Comparison of ENCODE assay signal across 20 mouse cellular contexts in the genomic region with DNA sequence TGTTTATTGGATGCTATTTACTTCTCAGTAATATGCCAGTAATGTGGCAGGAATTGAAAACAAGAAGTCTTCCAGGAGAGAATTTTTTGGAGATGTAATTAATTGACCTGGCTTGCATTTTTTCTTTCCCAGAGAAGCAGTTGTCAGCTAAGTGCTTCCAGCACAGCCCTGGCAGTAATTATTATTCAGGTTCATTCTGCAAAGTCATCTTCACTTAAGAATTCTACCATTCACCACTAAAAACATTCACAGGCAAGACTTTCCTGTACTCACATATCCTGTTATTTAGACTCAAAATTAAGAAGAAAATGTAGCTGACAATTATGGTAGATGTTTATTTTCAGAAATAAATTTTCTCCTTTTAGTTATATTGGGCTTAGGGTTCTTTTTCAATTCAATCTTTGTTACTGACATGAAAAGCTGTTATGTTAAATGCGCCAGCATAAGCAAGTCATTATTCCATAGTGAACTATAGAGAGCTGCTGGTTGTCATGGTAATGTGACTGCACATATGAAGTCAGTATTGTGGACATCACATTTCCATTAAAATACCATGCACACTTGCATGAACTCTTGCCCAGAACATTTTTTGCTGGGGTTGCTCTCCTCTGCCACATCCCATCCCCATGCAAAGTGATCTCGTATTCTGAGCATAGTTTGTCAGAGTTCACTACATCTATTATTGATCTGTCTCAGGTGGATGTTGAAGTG. TPM values are rescaled to one million over a fixed set of nuclear protein-coding genes. Genes with fewer than 3 reads are reported as not detected.
DNase-seq lines count a peak whose midpoint lies in the region; ATAC-seq and TF ChIP-seq lines count a peak whose summit lies in the region.
"Had no signal": no experiment of that assay in that cellular context is flagged by ENCODE, and none has a peak within 500 bp of the region (broad histone marks: within the 10 kb centered on the region; RNA-seq: fewer than 3 reads in every experiment).

No protein-coding gene starts in this region.

- 73% methylated on average over 2 of the region's 2 CpGs for WGBS in embryonic facial prominence, embryonic 10.5 days
- 24% methylated on average over 2 of the region's 2 CpGs for WGBS in forebrain, embryonic 15.5 days
- 24% methylated on average over 2 of the region's 2 CpGs for WGBS in hindbrain, postnatal 0 days
- 26% methylated on average over 2 of the region's 2 CpGs for WGBS in neural tube, embryonic 14.5 days

- no peak overlapping the region for H3K4me2 ChIP-seq in forebrain, embryonic 15.5 days (replicated peaks)
- no peak overlapping the region for H3K4me2 ChIP-seq in hindbrain, postnatal 0 days (ENCODE audit: low read depth, low read length)
- H3K4me2 ChIP-seq in neural tube, embryonic 14.5 days (ENCODE audit: low read depth, low read length): no peak overlapping the region
- H3K4me2 ChIP-seq: heart, embryonic 15.5 days; intestine, embryonic 15.5 days; limb, embryonic 13.5 days; lung, embryonic 15.5 days; stomach, embryonic 15.5 days had no signal

- no peak for TF ChIP-seq CTCF in hindbrain, postnatal 0 days (IDR thresholded peaks at IDR 0.05; ENCODE audit: low read depth)

- intact Hi-C loops in heart, postnatal 14 days (cut with DNase I): no loop called here

- no peak overlapping the region for H3K27ac ChIP-seq in embryonic facial prominence, embryonic 10.5 days (replicated peaks)
- no peak overlapping the region for H3K27ac ChIP-seq in forebrain, embryonic 15.5 days (replicated peaks)
- H3K27ac ChIP-seq in hindbrain, postnatal 0 days: no peak overlapping the region
- no peak overlapping the region for H3K27ac ChIP-seq in neural tube, embryonic 14.5 days (ENCODE audit: low read depth, low read length)
- H3K27ac ChIP-seq: heart, embryonic 15.5 days; intestine, embryonic 15.5 days; limb, embryonic 13.5 days; lung, embryonic 15.5 days; stomach, embryonic 15.5 days had no signal

- H3K4me1 ChIP-seq in embryonic facial prominence, embryonic 10.5 days: peaks cover 13% of the 10 kb centered on the region; the same call in 1 of the 2 replicates
- peaks cover 6% of the 10 kb centered on the region; the same call in 1 of the 2 replicates for H3K4me1 ChIP-seq in forebrain, embryonic 15.5 days
- H3K4me1 ChIP-seq in hindbrain, postnatal 0 days (ENCODE audit: insufficient read depth, low read length): no peaks in the 10 kb centered on the region
- no peaks in the 10 kb centered on the region for H3K4me1 ChIP-seq in neural tube, embryonic 14.5 days (ENCODE audit: control insufficient read depth, insufficient read depth, low read length)
- H3K4me1 ChIP-seq: heart, embryonic 15.5 days; intestine, embryonic 15.5 days; limb, embryonic 13.5 days; lung, embryonic 15.5 days; megakaryocyte, embryonic 14.5 days; stomach, embryonic 15.5 days had no signal

- no peaks in the 10 kb centered on the region for H3K36me3 ChIP-seq in embryonic facial prominence, embryonic 10.5 days (replicated peaks)
- H3K36me3 ChIP-seq in forebrain, embryonic 15.5 days: no peaks in the 10 kb centered on the region
- no peaks in the 10 kb centered on the region for H3K36me3 ChIP-seq in hindbrain, postnatal 0 days (ENCODE audit: insufficient read depth, low read length)
- no peaks in the 10 kb centered on the region for H3K36me3 ChIP-seq in neural tube, embryonic 14.5 days (ENCODE audit: control insufficient read depth, insufficient read depth, low read length)
- H3K36me3 ChIP-seq: heart, embryonic 15.5 days; intestine, embryonic 15.5 days; limb, embryonic 13.5 days; lung, embryonic 15.5 days; stomach, embryonic 15.5 days had no signal

- H3K27me3 ChIP-seq in embryonic facial prominence, embryonic 10.5 days (replicated peaks; ENCODE audit: low read depth, poor library complexity, severe bottlenecking): no peaks in the 10 kb centered on the region
- no peaks in the 10 kb centered on the region for H3K27me3 ChIP-seq in forebrain, embryonic 15.5 days
- no peaks in the 10 kb centered on the region for H3K27me3 ChIP-seq in hindbrain, postnatal 0 days (ENCODE audit: insufficient read depth, low read length)
- no peaks in the 10 kb centered on the region for H3K27me3 ChIP-seq in neural tube, embryonic 14.5 days (ENCODE audit: control insufficient read depth, insufficient read depth, low read length)
- H3K27me3 ChIP-seq: CH12.LX; heart, embryonic 15.5 days; intestine, embryonic 15.5 days; limb, embryonic 13.5 days; lung, embryonic 15.5 days; megakaryocyte, embryonic 14.5 days; stomach, embryonic 15.5 days had no signal

- DNase-seq in embryonic facial prominence, embryonic 10.5 days (ENCODE audit: low spot score): peak; percentile 9
- DNase-seq in hindbrain, postnatal 0 days (ENCODE audit: low spot score): peak; percentile 52
- no peak for DNase-seq in heart, postnatal 14 days
- no peak for DNase-seq in natural killer cell, adult 2 months (ENCODE audit: low spot score in 2 of 2)
- DNase-seq in heart, postnatal 4 days: no peak
- DNase-seq: adrenal gland, adult 2 months; cerebellum, postnatal 14 days; gastrocnemius, postnatal 10 days; kidney, postnatal 10 days; right cerebral cortex, postnatal 4 days had no signal

- no peak overlapping the region for H3K4me3 ChIP-seq in embryonic facial prominence, embryonic 10.5 days
- no peak overlapping the region for H3K4me3 ChIP-seq in forebrain, embryonic 15.5 days
- H3K4me3 ChIP-seq in hindbrain, postnatal 0 days (ENCODE audit: low read length): no peak overlapping the region
- no peak overlapping the region for H3K4me3 ChIP-seq in neural tube, embryonic 14.5 days (ENCODE audit: low read depth, low read length)
- H3K4me3 ChIP-seq: heart, embryonic 15.5 days; intestine, embryonic 15.5 days; limb, embryonic 13.5 days; lung, embryonic 15.5 days; megakaryocyte, embryonic 14.5 days; stomach, embryonic 15.5 days had no signal

- H3K9ac ChIP-seq in forebrain, embryonic 15.5 days (replicated peaks): no peak overlapping the region
- H3K9ac ChIP-seq in hindbrain, postnatal 0 days (replicated peaks; ENCODE audit: low read length): no peak overlapping the region
- no peak overlapping the region for H3K9ac ChIP-seq in neural tube, embryonic 14.5 days (replicated peaks; ENCODE audit: low read depth, low read length)
- H3K9ac ChIP-seq: heart, embryonic 15.5 days; intestine, embryonic 15.5 days; limb, embryonic 13.5 days; lung, embryonic 15.5 days; stomach, embryonic 15.5 days had no signal

- H3K9me3 ChIP-seq in embryonic facial prominence, embryonic 10.5 days: no peaks in the 10 kb centered on the region
- H3K9me3 ChIP-seq in forebrain, embryonic 15.5 days: no peaks in the 10 kb centered on the region
- no peaks in the 10 kb centered on the region for H3K9me3 ChIP-seq in hindbrain, postnatal 0 days (ENCODE audit: low read length)
- H3K9me3 ChIP-seq in neural tube, embryonic 14.5 days (ENCODE audit: control insufficient read depth, low read length): no peaks in the 10 kb centered on the region
- H3K9me3 ChIP-seq: heart, embryonic 15.5 days; intestine, embryonic 15.5 days; limb, embryonic 13.5 days; lung, embryonic 15.5 days; megakaryocyte, embryonic 14.5 days; stomach, embryonic 15.5 days had no signal

- peak; percentile 91 for ATAC-seq in forebrain, embryonic 15.5 days (replicated peaks)
- ATAC-seq in hindbrain, postnatal 0 days: peak; percentile 83
- peak; percentile 65; the same call in 1 of the 2 replicates for ATAC-seq in neural tube, embryonic 14.5 days (ENCODE audit: low read depth)
- ATAC-seq: intestine, embryonic 15.5 days; Patski had no signal

RNA-seq across cellular contexts. Expression of a gene that starts 59.3 kb away (rescaled TPM):
- polyA plus RNA-seq in embryonic facial prominence, embryonic 10.5 days (2016; fragmentation: Nextera tagmentation; extraction: Ambion mirVana): 5.2 and 5.7 TPM in 2 replicates
- polyA plus RNA-seq in forebrain, embryonic 15.5 days (2015; fragmentation: Nextera tagmentation; extraction: Ambion mirVana): 1.3 and 1.8 TPM in 2 replicates
- total RNA-seq in hindbrain, postnatal 0 days (2014; rRNA removed): 0.99 and 1.3 TPM in 2 replicates
- polyA plus RNA-seq in hindbrain, postnatal 0 days (2015; fragmentation: Nextera tagmentation; extraction: Ambion mirVana): 1.3 and 1.7 TPM in 2 replicates
- 2.3 and 3.1 TPM in 2 replicates for polyA plus RNA-seq in neural tube, embryonic 14.5 days (2014; fragmentation: Nextera tagmentation; extraction: Ambion mirVana)
- 1 to 10 TPM; 1.1 to 1.4 TPM for total RNA-seq in heart, postnatal 14 days (2021)
- total RNA-seq in heart, postnatal 4 days (2021): 1 to 10 TPM; 2.0 to 2.6 TPM
- total RNA-seq: CH12.LX had no signal

Comparison
In these comparisons a context has a peak if more than half of its experiments do, and no peak if none do; other contexts are left out.
1. DNase-seq: peak in embryonic facial prominence, embryonic 10.5 days (single experiment) and hindbrain, postnatal 0 days (single experiment); none in heart, postnatal 14 days (0 of 2), natural killer cell, adult 2 months (0 of 2) and heart, postnatal 4 days (single experiment).
2. Peak in every context shown above with its lines, with median percentiles within 50 percentile points of each other: ATAC-seq.